Mouse (Mus musculus) kidney, adult 9 months (tissue): Measurements from ENCODE around the gene Phf19.

ENCODE experiments used
- DNase-seq: peaks from one replicate; pipeline ENCODE4 v3.0.0; 2022

Phf19 gene

GRCm38 (mm10) chr2:34895503-34896113 lies 18.2 kb downstream of the Phf19 start:
- no peak for DNase-seq

DNA sequence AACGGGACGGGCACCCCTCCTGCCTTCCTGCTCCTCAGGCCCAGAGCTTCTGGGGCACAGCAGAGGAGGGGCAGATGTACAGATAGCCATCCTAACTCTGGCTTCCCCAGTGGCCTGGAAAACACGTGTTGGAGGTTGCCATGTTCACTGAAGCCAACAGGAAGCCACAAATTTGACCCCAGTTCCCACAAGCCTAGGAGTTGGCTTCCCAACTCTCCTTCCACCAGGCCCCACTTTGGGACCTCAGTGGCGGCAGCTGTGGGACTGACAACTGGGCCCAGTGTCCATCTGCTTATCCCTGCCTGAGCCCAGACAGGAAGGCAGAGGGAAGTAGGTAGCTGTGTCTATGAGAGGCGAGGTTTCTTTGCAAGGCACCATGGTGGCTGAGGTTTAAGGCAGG lies 19.9 kb downstream of the Phf19 start:
- DNase-seq = no peak

DNA sequence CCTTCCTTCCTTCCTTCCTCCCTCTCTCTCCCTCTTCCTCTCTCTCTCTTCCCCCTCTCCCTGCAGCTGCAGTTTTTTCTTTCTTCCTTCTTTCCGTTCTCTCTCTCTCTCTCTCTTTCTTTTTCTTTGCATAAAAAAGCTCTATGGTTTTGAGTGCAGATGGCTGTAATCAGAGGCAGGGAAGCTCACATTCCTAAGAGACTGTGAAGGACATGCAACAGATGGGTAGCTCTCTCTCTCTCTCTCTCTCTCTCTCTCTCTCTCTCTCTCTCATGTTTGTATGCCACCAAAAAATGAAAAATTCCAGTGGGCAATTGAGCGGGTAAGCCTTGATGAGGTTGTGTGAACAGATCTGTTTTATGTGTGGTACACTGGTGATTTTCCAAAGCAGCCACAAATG lies 29.6 kb downstream of the Phf19 start:
- DNase-seq = no peak

- DNase-seq = no peak
These were observed 30.6 kb downstream of the Phf19 start for GRCm38 (mm10) chr2:34883190-34883589.

DNA sequence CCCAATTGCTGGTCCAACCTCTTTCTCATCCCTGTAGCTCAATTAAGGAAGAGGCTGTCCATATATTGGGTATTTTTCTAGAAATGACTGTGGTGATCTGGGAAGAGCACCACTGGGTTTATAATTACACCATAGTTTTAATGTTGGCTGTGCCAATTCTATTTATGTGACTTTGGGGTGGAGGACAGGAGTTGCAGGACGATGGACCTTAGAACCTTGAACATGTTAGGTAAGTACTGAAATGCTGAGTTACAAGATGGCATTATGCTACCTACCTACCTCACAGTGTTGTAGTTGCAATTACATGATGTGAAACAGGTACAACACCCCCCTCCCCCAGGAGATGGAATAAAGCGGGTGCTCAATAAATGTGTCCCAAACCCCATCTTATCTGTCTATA lies 31.1 kb downstream of the Phf19 start:
- peak; percentile 48 for DNase-seq

DNA sequence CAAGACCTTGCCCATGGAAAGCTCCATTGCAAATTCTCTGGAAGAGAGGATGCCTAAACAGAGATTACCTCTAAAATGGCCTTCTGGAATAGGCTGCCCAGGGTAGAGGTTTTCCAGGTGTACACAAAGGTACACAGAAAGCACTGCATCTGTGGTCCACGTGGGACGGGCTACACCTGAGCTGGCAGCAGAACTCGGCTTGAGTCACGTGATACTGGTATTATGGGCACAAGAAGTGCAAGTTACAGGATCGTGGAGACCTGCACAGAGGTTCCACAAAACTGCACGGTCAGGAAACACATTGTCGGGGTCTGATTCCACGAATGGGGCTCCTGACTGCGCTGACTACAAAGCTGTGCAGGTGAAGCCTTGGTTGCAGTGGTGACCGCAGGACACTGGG lies 33.8 kb downstream of the Phf19 start:
- peak; percentile 61 for DNase-seq

DNA sequence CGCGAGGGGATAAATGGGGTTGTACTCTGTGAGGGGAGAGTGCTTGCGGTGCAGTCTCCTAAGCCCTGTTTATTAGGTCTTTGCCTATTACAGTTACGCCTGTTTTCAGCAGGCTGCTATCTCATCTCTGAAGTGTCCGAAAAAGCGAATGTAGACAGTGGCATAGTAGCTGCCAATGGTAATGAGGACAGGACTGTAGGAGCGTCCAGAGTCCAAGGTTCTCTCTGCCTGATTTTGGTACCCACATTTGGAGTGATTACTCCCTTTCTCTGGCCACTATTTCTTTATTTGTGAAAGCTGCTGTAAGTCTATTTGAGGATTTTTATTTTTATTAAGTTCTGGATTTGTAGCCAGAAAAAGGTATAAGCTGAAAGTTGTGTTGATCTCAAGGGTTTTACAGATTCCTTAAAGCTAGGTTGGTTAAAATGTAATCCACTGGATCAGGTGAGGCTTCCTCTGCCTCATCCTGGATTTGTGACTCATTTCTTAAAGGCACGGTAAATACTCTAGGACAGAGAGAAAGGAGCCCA lies 38.9 kb downstream of the Phf19 start, which contains the start of gene Psmd5:
Gene Psmd5 (minus strand): TSS at position 153 of the 530 bp plus-strand sequence.
- DNase-seq = peak; percentile 79

DNA sequence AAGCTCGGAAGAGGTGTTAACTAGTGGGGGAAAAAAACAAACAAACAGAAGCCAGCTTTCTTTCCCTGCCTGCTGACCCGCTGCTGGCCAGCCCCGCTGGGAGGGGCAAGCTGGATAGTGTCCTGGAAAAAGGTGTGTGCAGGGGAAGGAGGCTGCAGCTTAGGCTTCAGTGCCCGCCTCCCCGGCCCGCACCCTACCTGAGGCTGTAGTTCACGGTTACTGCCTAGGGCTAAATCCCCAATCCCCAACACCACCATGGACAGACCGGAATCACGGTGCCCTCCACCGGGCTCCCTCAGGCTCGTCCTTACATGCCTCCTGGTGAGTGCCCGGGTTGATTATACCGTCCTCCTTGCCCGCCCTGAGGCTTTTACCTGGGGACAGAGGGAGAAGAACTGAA lies 39.6 kb downstream of the Phf19 start, which contains the start of gene Cutal:
Gene Cutal (plus strand): TSS at position 126 of the 400 bp plus-strand sequence.
- DNase-seq = peak; percentile 87

DNA sequence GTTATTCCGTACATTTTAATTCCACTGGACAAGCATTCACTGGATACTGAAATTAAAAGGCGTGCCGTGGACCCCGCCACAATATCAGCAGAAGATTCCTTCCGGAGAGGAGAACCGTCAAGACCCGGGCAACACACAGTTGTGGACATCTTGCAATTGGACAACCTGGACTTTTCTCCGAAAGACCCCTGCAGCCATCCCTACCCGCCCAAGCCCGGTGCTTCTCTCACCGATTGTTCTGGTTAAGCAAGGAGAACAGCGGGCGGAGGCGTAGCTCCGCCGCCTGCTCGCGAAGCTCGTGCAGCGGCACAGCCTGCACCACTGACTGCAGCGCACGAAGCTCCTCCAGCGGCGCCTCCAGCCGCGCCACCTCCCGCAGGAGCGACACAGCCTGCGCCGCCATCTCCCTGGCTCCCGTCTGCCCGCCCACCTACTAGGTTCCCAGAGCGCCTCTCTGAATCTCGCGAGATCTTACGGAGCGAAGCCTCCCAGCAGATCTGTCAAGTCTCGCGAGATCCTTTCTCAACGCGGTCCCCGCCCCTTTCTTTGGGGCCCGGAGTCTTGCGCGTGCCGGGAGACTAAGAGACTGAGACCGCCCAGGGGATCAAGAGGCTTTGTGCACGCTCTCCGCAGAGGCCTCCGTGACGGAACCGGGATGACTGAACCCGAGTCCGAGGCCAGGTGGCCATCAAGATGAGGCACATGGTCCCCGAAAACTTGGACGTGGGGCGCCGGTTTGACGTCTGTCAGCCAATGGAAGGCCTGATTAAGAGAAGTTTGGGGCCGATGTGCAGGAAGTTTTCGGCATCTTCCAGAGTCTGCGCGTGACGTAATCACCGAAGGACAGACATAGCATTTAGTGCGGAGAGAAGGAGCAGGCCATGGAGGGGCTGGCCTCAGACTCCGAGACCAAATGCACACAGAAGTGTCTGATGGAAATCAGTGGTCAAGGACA lies 43.0 kb downstream of the Phf19 start:
- DNase-seq = peak; percentile 98

DNA sequence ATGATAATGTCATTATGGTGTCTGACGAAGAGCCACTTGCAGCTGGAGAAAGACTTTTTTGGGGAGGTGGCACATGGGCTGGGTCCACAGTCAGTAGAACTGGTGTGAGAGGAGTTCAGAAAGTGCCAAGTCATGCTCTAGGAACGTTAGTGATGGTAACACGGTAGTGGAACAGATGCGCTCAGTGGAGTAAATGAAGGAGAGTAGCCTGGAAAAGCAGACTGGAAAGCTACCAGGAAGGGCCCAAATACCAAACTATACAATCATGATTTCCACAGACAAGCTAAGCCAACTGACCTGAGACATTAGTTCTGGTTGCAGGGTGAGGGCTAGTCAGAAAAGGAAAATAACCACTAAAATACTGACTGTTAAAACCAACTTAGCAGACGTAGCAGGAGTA lies 44.1 kb downstream of the Phf19 start:
- DNase-seq = no peak

GRCm38 (mm10) chr2:34857728-34858127 lies 56.1 kb downstream of the Phf19 start:
- DNase-seq = no peak

- no peak for DNase-seq
These were observed 58.6 kb downstream of the Phf19 start for GRCm38 (mm10) chr2:34855265-34855664.

GRCm38 (mm10) chr2:34847702-34848101 lies 66.1 kb downstream of the Phf19 start:
- no peak for DNase-seq
